Mouse (Mus musculus): Measurements from ENCODE around the gene Srebf2.
A peak's percentile ranks its signal among the peaks of the same experiment; 100 is the strongest.

Gene Srebf2

DNA sequence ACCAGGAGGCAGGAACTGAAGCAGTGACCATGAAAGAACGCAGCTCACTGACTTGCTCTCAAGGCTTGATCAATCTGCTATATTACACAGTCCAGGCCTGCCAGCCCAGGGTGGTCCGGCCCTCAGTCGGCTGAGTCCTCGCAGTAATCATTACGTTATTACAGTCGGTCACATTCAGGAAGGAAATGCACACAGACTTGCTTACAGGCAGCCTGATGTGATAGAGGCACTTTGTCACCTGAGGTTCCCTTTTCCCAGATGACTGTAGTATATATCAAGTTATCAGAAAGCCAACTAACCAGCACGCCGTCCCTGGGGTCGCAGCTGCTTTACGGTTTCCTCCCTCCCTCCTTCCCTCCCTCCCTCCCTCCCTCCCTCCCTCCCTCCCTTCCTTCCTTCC is 9.9 kb downstream of the Srebf2 start:
- no peak for DNase-seq (ENCODE audit: low spot score in 2 of 2)

DNA sequence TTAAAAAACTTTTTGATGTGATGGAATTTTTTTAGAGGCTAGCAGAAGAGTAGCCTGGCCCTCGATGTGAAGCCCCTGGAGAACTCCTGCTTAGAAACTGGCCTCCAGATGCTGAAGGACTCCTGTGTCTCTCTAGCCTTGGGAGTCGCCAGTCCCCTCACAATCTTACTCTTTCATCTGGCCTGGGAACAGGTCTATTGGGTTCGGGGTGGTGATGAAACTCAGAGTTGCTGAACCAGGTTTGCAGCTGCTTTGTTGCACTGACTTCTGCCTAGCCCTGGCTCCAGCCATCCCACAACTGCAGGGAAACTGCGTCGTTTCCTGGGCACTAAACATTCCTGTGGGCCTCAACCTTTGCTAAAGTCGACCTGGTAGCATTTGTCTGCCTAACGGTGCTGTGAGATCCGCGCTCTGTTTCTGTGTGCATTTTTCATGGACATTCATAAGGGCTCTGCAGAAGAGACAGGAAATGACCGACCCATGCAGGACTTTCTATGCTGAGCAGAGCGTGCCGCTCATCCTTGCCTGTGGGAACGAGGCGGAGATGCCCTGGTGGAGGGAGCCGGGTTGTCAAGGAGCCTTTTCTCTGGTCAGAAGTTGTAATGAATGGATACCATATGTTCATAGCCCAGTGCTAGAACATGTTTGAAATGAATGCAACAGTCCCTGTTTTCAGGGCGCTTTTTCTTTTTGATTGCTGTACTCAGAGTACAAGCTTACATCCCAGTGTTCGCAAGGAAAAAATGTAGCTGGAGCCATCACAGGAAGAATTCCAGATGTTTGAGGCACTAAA is 11.5 kb downstream of the Srebf2 start:
- DNase-seq (ENCODE audit: low spot score in 2 of 2), result peak in 1 of 2 experiments; percentile 67

DNA sequence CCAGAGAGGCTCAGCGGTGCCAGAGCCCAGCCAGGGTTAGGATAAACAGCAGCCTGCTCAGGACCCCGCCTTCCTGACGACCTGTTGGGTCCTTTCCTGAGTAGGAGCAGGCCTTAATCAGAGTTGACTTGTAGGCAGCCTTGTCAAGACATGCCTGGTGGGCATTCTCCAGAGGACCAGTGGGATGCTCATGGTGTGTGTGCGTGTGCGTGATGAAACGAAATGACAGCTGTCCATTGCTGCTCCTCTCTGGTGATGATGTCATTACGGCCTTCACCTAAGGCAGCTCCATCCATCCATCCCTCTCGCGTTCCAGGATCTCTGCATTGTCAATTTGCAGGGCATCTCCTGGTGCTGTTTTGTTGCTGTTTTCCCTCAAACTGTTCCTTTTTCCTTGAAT is 12.5 kb downstream of the Srebf2 start:
- no peak for DNase-seq (ENCODE audit: low spot score in 2 of 2)

DNA sequence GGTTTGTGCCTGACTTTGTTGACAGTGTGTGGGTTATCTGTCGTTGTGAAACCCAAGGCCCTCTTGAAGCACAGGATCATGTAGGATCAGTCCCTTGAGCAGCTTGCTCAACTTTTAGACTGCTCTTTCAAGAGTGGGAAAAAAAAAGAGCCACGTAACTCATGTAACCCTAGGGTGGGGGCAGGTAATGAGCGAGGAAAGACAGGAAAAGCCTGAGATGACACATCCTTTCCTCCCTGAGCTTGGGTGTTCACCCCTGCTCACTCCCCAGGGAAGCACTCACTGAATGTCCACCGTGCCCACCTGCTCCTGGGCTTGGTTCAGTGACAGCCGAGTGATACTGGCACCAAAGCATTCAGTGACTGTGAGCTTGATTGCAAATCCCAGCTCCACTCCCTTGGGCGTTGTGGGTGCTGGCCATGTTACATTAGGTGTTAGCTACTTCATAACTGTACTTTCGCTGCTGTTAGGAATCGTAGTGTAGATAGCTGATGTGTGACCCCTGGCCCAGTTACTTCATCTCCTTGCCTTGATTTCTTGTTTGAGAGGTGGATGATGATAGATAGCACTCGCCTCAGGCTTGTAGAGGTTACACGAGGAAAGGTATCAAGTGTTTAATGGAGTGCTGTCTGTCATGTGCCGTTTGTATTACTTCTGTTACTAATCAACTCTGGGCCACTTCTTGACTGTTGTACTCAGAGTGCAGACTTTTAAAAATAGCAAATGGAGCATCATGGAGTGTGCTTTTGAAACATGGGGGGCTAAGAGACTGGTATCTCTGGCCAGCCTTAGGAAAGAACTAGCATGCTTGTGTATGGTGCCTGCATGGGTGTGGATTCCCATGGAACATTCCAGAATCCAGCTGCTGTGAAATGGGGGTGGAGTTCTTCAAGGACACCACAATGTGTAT is 14.0 kb downstream of the Srebf2 start:
- DNase-seq (ENCODE audit: low spot score in 2 of 2), result no peak

DNA sequence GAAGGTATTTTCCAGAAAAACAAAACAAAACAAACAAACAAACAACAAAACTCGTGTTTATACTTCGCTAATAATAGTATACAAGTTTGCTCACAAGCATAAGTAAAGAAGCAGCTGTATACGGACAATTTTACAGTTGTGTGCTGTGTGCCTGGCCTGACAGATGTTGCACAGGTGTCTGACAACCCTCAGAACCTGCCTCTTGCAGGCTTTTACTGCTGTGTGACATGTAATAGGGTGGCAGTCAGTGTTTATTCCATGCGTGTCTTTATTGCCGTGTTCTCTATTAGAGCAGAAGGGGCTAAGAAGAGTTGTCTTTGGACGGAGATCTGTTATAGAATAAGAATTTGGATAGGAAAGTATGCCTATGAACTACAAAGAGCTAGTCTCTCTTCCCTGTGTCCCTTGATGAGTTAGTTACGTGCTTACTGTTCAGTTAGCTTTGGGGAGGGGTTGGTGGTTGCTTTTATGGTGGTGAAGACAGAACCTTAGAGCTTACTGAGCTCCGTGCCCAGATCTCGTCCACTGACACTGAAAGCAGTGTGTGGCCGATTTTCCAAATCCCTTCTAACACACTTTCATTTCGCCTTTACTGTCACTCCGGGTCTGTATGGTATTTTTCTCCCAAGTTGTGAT is 15.1 kb downstream of the Srebf2 start:
- no peak for DNase-seq (ENCODE audit: low spot score in 2 of 2)

DNA sequence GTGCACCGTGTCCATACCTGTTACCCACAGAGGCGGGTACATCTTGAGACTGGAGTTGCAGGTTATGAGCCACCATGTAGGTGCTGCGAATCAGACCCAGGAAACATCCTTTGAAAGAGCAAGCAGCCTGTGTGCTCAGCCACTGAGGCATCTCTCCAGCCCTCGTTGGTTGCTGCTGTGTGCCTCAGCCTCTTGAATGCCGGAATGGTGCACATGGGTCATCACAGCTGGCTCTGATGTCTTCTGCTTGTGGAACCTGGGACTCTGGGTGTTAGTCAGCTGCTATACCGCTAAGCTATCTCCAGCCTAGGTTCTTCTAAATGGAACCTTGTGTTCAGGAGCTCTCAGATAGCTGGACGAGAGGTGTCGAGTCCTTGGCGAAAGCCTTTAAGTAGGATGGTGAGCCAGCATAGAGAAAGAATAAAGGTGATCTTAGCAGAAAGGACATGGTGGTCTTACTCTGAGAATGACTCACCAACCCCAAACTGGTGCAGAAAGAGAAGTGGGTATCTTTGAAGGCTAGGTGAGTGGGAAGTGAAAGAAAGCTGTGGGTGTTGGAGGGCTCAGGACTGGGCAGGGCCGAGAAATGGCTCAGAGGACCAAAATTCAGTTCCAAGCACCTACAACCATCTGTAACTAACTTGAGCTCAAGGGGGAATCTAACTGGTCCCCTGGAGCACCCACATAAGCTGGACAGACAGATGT is 16.5 kb downstream of the Srebf2 start:
- no peak for DNase-seq (ENCODE audit: low spot score in 2 of 2)

DNA sequence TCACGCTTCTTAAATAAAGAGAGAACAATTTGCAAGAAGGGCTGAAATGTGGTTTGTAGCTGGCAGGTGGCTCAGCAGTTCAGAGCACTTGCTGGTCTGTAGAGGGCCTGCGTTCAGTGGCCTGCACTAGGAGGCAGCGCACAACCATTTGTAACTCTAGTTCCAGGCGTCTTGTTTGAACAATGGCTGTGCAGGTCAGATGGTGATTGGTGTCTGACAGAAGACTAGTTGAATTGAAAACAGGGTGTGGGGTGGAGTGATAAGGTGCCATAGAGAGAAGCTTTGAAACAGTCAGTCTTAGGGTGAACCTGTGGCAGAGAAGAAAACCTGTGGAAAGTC is 17.0 kb downstream of the Srebf2 start:
- no peak for DNase-seq (ENCODE audit: low spot score in 2 of 2)

DNA sequence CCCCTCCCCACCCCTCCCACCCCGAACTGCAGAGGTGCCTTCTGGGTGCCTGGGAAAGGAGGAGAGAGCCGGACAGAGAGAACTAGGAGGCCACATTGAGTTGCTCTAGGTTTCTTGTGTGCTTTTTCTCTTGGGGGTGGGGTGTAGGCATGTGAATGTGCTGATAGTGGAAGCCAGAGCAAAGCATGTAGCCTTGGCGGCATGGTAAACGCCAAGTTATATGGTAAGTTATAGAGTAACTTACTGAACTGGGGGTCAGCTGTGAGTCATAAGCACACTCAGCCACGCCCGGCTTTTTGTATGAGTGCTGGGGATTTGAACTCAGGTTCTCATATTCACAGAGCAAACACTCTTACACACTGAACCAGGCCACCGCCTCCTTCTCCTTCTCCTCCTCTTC is 17.5 kb downstream of the Srebf2 start:
- no peak for DNase-seq (ENCODE audit: low spot score in 2 of 2)

DNA sequence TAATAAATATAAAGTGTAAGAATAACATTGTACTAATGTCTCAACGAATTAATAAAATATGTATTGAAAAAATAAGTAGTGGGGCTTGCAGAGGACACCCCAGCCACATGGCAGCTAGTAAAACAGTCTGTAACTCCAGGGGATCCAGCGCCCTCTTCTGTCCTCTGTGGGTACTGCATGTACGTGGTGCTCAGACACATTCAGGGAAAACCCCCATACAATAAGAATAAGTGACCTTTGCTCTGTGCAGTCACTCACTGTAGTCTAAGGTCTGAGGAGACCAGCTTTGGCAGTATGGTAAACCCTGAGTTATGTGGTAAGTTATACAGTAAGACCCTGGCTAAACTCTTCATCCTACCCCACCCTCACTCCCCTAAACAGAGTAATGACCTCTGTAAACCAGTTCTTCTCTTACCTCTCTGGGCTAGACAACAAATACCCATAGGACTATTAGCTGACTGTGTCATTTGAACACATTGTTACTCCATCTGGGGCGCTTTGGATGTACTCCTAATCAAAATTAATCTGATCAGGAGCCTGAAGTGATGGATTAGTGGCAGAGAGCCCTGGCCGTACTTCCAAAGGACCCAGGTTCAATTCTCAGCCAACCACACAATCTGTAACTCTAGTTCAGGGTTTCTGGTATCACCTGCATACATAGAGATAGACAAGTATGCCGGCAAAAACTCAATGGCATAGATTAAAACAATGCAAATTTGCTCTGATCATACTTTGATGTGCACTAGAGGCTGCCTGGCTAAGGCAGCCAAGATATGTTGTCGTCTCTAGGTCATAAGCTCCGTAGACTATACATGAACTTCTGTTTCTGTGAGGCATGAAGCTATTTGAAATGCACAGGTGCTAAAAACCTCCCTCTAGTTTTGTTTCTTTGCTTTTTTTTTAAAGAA is 18.6 kb downstream of the Srebf2 start:
- DNase-seq (ENCODE audit: low spot score in 2 of 2), result peak; percentile 81 to 84

DNA sequence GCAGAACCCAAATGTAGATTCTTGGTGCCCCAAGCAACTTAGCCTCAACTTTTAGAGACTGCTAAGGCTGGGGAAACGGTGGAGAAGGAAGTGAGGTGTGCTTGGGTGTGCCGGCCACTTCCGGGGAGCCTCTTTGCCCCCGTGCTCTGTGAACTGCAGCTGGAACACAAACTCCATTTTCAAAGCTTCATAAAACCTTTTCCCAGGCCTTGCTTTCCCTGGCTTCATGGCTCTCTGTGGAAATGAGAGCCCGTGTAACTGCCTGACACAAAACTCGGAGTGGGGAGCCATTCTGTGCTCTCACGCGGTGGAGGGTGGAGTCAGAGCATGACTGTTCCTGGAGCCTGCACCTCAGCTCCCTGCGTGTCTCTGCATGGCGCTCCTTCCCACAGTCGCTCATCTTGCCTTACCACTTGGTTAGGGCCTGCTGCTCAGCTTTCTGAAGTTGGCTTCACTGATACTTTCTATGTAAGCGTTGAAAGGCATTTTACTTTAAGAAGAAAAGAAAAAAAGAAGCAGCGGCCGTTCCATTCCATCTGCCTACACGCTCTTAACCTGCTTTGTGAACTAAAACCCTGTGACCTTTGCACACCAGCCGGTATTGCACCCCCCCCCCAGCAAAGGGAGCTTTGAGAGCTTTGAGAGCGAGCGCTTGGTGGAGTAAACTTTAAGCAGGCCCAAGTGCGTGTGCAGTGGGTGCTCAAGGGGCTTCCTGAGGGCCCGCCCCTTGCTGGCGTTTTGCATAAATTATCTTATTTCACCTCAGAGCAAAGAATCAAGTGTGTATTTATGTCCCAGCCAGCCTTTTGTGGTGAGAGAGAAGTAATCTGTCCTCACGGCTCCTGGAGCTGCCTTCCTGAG is 19.5 kb downstream of the Srebf2 start:
- peak in 1 of 2 experiments; percentile 32 for DNase-seq (ENCODE audit: low spot score in 2 of 2)

DNA sequence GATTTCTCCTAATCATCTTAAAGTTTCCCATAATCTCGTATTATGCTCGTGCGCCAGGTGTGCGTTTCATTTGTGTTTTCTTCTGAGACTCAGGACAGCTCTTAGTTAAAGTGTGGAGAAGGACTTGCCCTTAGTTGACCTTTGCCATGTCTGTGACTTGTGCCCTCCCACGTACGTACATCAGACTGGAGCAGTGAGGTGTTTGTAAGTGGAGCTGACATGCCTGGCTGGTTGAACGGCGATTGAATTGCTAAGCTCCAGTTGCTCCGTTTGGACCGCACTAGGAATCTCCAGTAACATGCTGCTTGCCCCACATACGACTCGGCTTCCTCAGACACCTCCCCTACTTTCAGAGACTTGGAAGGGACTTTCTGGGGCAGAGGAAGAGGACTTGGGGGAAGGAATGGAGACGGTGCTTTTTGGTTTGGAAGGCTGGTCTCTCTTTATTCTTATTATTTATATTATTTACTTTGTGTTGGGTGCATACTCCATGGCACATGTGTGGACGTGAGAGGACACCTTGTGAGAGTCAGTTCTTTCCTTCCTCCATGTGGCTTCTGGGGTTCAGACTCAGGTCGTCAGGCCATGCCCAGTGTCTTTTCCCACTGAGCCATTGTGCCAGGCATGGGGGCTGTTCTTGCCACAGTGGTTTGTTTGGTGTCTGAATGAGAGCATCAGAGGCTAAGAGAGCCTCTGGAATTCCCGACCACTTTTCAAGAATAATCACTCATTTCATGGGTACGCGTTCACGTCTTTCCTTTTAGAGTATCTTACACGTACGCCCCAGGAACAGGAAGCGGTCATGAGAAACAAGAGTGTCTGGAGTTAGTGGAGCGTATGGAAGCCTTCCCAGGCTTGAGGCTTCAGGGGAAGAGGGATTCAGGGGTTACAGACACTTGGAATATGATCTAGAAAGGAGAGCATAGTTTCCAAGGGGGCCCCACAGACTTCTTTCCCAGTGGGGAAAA is 20.5 kb downstream of the Srebf2 start:
- DNase-seq (ENCODE audit: low spot score in 2 of 2), result no peak

DNA sequence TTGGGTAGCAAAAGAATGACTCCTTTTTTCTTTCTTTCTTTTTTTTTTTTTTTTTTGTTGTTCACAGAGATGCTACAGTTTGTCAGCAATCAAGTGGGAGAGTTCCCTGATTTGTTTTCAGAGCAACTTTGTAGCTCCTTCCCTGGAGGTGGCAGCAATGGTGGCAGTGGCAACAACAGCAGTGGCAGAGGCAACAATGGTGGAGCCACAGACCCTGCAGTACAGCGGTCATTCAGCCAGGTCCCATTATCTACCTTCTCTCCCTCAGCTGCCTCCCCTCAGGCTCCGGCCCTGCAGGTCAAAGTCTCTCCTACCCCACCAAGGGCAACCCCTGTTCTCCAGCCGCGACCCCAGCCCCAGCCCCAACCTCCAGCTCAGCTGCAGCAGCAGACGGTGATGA is 22.7 kb downstream of the Srebf2 start:
- no peak for DNase-seq (ENCODE audit: low spot score in 2 of 2)

DNA sequence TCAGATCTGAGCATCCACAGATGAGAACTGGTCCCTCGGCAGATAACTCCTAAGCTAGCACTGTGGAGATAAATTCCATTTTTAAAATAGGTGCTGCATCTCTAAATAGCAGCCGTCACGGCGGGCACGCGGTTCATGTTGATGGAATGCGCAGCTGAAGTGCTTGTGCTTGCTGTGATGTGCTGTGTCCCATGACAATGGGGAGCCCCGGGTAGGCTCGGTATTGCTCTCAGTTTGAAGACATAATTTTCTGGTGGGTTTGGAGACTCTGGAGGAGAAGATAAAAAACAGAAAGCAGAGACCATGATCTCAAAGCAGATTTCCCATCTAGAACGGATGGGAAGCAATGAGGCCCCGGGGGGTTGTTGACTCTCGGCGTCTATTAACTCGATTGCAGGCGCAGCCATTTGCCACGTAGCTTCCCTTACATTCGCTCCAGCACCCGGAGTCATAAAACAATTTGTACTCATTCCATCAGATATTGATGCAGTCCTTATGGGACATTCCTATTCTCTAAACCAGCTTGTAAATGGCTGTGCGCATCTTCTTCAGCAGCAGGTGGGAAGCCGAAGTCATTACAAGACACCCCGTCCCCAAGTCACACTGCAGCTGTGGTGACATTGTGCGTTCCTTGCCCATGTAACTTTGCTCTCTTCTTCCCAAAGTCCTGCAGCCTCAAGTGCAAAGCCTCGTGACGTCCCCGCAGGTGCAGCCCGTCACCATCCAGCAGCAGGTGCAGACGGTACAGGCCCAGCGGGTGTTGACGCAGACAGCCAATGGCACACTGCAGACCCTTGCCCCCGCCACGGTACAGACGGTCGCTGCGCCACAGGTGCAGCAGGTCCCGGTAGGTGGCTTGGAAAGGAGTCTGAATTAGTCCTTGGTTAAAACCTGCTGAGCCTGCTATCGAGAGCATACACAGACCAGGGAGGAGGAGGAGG is 23.7 kb downstream of the Srebf2 start:
- no peak for DNase-seq (ENCODE audit: low spot score in 2 of 2)

DNA sequence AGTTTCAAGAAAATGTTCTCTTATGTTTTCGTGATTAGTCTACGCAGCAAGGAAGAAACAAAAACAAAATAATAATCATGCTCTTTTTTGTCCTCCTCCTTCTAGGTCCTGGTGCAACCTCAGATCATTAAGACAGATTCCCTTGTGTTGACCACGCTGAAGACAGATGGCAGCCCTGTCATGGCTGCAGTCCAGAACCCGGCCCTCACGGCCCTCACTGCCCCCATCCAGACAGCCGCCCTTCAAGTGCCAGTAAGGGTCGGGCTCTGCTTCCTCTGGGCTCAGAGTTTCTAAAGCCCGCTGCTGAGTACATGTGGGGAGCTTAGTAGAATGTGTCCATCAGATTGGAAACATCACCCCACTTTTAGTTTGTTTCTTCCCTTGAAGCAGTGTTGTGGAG is 25.7 kb downstream of the Srebf2 start:
- DNase-seq (ENCODE audit: low spot score in 2 of 2), result no peak

DNA sequence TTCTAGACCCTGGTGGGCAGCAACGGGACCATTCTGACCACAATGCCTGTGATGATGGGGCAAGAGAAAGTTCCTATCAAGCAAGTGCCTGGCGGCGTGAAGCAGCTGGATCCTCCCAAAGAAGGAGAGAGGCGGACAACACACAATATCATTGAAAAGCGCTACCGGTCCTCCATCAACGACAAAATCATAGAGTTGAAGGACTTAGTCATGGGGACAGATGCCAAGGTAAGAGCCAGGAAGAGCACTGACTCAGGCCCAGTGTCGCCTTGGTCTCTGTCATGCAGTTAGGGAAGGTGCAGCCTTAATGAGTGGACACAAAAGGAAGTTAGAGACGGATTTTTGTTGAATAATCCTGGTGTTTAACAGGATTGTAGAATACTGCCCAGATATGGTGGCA is 28.1 kb downstream of the Srebf2 start:
- no peak for DNase-seq (ENCODE audit: low spot score in 2 of 2)

DNA sequence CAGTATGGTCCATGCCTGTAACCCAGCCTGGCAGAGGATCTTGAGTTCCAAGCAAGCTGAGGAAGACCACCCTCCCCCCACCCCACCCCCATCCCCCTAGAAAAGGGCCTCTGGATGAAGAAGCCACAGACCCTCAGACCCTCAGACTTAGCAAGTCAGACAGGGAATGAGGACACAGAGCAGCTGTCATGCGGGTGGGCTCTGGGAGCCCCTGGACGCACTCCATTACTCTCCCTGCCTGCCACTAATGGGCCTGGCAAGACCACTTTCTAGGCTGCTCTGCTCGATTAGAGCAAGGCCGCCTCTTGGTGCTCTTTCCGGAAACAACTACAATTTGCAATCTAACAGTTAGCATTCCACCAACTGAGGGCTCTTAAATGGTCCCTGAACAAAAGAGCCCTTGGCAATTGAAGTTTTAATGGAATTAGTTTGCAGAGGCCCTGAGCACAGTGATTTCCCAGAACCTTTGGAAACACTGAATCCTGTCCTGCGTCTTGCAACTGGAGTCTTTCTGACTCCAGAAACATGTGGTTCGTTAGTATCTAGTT is 30.8 kb downstream of the Srebf2 start:
- DNase-seq (ENCODE audit: low spot score in 2 of 2), result no peak

DNA sequence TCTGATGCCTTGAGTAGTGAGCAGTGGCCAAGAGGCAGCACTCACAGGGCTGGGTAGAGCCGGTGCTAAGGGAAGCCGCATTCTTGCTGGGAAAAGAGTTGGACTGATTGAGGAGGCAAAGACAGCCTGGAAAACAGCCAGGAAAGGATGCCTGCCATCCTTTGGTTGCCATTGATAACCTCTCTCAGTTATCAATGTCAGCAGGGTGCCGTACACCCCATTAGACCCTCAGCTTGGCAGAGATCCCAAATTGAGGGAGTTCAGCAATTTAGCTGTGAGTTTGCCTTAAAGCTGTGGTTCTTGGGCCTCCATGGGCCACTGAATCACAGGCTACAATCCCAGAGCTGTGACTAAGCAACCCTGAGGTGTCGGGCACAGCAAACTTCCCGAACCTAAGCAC is 34.1 kb downstream of the Srebf2 start:
- no peak for DNase-seq (ENCODE audit: low spot score in 2 of 2)

All from urinary bladder, postnatal 36 days (tissue).